Mouse (Mus musculus) ES-E14 (cell line): Measurements from ENCODE around the gene Chst15.

ENCODE experiments used
- CHD2 ChIP-seq: IDR thresholded peaks from 2 replicates; pipeline ENCODE4 v1.6.1; 2014; ENCODE audit warnings: mild to moderate bottlenecking, low read depth, low read length, inconsistent platforms
- HCFC1 ChIP-seq: IDR thresholded peaks from 2 replicates; pipeline ENCODE4 v1.6.1; 2012; ENCODE audit warnings: low read length, inconsistent platforms, borderline replicate concordance; ENCODE audit not compliant: insufficient read depth
- MAFK ChIP-seq: IDR thresholded peaks from 2 replicates; pipeline ENCODE4 v1.6.1; 2014; ENCODE audit warnings: mild to moderate bottlenecking, low read depth, low read length, inconsistent platforms; ENCODE audit not compliant: insufficient read depth
- ZC3H11A ChIP-seq: IDR thresholded peaks from 2 replicates; pipeline ENCODE4 v1.6.1; 2012; ENCODE audit warnings: low read depth, mild to moderate bottlenecking, inconsistent platforms, low read length, borderline replicate concordance
- ZNF384 ChIP-seq: IDR thresholded peaks from 2 replicates; pipeline ENCODE4 v1.6.1; 2012; ENCODE audit warnings: low read depth, low read length, inconsistent platforms

GRCm38 (mm10) chr7:132335367-132335766 lies 18.3 kb upstream of the Chst15 start:
- TF ChIP-seq ZC3H11A = no peak
- TF ChIP-seq ZNF384 = no peak
- TF ChIP-seq HCFC1 = no peak
- TF ChIP-seq MAFK = no peak
- no peak for TF ChIP-seq CHD2
